Mouse (Mus musculus) bone marrow, adult 2 months (tissue): ENCODE measurements around the gene Gpn2.
A peak's percentile ranks its signal among the peaks of the same experiment; 100 is the strongest.

Source experiments
- CTCF ChIP-seq: fragments of 200-500 bp; IDR thresholded peaks from 2 replicates; pipeline ENCODE4 v1.5.1; 2011; ENCODE audit warnings: low read length, control low read depth; ENCODE audit not compliant: control insufficient read depth, insufficient read depth
- POLR2A ChIP-seq: fragments of 200-500 bp; IDR thresholded peaks from 2 replicates; pipeline ENCODE4 v1.6.1; 2011; ENCODE audit warnings: low read depth, mild to moderate bottlenecking, control low read depth, low read length, borderline replicate concordance; ENCODE audit not compliant: control insufficient read depth

GRCm38 (mm10) chr4:133609719-133610118, 25.6 kb downstream of the Gpn2 start:
- TF ChIP-seq CTCF, result peak; percentile 97
- TF ChIP-seq POLR2A, result no peak
